Mouse (Mus musculus): ENCODE results near the gene Trappc12.
"Not testable (repeated sequence)": the region's sequence is repeated elsewhere in the genome, so short reads cannot be mapped to it uniquely, and the experiment has no call there.

The Trappc12 gene

DNA sequence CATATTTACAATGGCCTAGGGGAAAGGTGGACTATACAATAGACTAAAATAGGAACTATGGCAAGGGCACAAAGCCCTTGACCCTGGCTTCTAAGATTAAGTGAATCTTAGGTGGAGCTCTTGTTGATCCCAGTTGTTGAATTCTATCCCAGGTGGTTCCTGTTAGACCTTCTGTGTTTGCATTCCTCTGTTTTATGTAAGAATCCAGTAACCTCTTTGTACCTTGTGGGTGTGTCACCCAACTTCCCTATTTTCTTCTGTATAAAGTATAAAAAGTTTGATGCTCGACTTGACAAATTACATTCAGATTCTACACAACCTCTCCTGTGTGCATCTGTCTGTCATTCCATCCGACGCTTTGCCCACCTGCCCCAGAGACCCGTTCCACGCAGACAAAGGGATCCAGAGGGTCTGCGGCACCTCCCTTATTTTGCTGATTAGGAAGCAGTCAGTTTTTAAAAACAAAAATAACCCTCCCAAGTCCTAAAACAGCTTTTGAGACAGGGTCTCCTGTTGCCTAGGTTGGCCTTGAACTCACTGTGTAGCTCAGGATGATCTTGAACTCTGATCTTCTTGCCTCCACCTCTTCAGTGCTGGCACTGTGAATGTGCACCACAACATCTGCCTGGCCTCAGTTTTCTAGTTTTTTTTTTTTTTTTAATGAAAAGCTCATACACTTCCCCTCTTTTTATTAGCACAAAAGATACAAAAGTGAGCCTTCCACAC lies 16.6 kb downstream of the Trappc12 start:
- CTCF ChIA-PET, result not testable (repeated sequence)

DNA sequence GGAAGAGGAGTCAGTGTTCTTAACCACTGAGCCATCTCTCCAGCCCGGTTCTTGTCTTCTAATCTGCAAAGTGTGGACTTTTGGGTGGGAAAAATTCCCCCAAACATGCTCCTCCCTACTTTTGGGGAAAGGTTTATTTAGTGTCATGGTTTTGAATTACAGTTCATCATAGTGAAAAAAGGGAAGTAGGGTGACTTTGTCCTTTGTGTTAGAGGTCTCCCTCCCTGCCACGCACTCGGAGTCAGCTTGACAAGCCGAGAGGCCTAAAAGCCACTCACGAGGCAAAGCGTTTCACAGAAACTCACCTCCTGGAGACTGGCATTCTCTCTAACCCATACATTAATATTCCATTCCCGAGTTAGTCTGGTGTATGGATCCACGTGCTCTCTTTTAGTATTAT lies 17.6 kb downstream of the Trappc12 start:
- CTCF ChIA-PET, result no interaction called here

DNA sequence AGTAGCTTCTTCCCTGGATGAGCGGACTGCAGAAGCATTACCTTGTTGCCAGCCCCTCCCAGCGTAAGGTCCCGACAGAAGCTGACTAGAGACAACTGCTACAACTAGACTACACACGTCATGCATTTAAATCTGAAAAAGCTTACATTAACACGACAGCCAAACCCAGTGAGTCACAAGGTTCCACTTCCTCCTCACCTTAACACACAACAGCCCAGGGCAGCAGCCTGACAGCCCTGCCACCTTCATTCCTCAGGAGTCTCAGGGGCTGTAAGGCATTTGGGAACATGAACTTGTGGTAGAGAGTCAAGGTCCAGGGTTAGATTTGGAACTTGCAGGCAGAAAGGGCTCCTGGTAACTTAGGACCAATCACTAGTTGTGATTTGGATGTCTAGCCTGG lies 23.2 kb downstream of the Trappc12 start:
- CTCF ChIA-PET, result no interaction called here

DNA sequence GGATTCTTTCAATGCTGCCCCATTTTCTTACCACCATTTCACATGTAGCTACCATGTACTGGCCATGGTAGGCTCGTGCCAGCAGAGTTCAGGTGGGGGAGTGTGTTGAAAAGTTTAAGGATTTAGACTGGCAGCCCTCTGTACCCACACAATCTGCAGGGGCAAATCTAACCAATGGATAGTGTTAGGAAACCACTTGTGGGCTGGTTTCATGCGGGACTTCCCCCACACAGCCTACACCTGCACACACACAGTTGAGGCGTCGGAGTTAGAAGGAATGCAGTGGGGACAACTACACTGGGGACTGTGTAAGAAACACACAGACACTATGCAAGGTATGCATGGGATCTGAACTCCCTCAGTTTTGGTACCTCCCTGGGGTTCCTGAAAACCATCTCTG lies 24.1 kb downstream of the Trappc12 start:
- CTCF ChIA-PET, result no interaction called here

DNA sequence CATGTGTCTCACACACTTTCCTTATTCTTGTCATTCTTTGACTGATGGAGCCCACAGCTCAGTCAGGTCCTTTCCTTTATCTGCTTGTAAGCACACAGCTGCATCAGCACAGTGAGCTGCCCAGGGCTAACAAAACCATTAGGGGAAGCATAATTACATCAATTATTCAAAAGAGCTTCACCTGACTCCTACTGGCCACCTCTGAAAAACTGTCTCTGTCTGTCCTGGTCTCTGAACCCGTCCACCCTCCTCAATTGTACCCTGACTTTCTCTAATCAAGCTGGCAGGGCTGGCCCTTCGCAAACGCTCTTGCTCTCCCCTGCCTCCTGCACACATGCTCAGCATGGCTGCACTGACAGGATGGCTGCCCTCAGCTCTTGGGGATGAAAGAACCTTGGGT lies 25.9 kb downstream of the Trappc12 start:
- CTCF ChIA-PET, result no interaction called here

DNA sequence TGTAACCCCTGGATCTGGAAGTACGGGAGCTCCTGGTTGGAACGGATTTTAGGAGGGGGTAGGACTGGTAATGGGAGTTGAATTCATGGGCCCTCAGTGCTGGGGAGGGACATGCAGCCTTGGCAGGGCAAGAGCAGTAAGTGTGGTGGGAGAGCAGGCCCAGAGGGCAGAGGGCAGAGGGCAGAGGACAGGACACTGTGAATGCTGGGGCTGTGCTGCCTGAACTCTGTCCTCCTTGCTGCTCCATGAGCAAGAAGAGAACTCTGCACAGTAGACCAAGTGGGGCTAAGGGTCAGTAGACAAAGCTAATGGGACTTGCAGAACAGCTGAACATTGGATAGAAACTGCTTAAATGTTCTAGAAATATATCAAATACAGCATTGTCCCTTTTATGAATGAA lies 32.2 kb downstream of the Trappc12 start:
- CTCF ChIA-PET, result no interaction called here

DNA sequence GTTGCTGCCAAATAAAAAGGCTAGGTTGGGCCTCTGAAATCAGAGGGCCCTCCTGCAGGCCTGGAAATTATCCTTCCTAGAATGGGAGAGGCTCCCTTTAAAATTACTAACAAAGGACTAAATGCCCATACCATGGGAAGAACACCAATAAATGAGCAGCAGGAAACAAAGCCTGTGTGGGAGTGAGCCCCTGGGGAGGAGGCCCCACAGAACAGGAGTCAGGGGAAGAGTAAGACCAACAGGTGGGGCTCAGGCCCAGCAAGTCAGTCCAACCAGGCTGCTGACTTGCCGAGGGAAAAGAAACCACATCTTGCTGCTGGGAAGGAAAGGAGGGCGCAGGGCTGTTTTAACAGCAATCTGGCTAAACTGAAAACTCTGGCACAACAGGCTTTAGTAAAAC lies 33.2 kb downstream of the Trappc12 start:
- CTCF ChIA-PET, result no interaction called here

DNA sequence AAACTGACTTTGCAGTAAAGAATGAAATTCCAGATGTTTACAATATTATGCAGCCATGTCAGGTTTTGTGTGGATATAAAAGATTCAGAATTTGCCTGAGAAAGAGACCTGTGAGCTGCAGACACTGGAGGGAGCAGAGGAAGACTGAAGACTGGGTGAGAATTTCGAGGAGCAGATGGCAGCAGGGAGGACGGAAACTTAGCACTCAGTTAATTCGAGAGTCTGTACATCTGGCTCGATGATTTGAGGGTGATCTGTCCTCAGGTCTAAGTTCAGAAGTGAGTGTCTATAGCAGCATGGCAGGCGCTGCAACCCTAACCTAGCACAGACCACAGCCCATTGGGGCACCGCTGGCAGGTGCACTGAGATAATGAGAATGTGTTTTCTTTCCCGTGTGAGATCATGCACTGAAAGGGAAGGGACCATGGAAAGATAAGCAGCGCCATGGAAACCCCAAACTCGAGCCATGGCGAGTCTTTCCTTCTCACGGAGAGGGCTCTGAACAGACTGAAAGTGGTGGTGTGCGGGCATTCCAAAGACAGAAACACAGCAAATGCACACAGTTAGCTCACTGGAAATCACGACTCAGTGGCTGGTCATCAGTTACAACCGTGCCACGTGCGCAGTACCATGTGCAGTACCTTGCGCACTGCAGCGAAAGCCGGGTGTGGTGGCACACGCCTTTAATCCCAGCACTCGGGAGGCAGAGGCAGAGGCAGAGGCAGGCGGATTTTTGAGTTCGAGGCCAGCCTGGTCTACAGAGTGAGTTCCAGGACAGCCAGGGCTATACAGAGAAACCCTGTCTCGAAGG lies 35.2 kb downstream of the Trappc12 start:
- CTCF ChIA-PET, result no interaction called here

DNA sequence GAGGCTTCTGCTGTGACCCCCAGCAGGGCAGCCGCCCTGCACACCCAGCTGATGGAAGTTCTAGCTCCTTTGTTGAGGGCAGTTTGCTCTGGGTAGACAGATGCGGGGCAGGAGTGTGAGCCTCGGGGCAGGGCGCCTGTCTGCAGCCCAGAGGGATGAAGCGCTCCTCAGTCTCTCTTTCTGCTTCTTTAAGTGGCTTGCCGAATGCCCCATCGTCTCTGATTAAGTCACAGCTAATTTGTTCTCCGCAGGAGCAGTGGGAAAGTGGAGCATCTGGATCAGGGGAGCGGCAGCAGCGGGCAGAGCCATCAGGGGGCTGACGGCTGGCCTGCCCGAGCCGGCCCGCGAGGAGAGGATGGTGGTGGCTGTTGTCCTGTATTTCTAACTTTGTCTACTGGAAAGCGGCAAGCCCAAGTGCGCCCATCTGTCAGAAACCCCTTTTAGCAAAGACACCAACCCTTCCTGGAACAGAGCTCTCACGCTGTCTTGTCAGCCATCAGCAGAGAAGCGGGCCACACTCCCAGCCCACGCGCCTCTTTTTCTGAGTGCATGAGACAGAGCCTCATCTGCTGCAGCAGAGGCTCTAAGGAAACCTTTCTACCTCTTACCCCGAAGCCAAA lies 39.6 kb downstream of the Trappc12 start:
- CTCF ChIA-PET, result no interaction called here

DNA sequence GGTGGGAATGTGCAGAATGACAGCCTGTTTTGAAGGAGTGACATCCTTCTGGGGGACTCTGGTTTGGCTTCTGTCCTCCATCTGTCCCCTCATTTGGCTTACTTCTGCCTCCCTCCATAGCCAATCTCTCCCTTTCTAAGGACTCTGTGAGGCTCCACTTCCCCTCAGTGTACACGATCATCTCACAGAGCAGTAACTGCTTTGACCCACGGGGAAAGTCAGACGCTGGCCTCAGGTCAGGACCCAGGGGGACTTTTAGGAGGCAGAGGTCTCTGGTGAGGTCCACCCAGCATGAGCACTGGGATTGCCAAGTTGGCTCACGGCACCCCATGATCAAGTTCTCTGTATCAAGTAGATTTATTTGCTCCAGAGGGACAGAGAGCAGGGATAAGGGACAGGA lies 42.1 kb downstream of the Trappc12 start:
- CTCF ChIA-PET, result no interaction called here

DNA sequence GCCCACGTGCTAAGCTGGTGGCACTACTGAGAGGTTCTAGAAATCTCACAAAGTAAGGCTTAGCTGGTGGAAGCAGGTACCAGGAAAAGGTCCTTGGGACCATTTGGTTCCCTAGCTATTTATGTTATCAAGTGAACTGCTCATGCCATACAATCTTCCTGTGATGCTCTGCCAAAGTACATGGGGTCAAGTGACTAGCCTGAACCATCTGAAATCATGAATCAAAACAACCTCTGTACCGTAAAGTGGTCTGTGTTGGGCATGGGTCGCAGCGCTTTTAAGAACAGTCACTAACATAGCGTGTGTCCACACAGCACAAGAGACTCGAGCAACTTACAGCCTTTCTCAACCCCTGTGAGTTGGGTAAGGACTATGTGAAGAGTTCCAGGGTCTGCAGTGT lies 45.1 kb downstream of the Trappc12 start:
- CTCF ChIA-PET, result no interaction called here

DNA sequence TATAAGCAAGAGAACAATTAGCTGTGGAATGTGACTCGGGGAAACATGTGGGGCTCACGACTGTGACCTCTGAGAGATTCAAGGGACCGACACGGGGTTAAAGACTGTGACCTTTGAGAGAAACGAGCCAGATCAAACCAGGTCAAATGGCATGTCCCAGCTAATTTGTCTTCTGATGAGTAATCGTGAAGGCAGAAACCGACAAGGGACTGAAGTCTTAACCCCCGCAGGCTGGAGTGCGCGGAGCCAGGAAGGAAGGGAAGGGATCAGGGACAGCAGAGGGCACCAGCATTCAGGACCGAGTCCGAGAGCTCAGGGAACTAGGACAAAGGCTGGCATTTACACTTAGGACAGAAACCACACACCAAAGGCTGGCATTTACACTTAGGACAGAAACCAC lies 45.9 kb downstream of the Trappc12 start:
- CTCF ChIA-PET, result no interaction called here

DNA sequence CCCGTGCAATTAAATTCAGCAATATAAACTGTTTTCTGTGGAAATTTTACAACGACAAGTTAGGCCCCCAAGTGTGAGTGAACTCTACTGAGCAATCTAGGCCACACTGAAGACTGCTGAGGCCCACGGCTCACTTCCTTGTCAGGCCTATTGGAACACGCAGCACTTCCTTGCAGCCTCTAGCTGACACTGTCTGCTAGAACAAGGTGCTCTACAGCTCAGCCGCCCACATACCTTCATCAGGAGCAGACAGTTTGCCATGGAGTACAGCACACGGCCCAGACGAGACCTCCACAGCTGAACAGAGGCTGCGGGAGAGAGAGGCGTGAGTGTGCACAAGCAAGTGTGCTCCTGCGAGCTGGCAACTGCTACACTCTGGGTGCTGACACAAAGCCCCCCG lies 49.0 kb downstream of the Trappc12 start:
- CTCF ChIA-PET, result no interaction called here

DNA sequence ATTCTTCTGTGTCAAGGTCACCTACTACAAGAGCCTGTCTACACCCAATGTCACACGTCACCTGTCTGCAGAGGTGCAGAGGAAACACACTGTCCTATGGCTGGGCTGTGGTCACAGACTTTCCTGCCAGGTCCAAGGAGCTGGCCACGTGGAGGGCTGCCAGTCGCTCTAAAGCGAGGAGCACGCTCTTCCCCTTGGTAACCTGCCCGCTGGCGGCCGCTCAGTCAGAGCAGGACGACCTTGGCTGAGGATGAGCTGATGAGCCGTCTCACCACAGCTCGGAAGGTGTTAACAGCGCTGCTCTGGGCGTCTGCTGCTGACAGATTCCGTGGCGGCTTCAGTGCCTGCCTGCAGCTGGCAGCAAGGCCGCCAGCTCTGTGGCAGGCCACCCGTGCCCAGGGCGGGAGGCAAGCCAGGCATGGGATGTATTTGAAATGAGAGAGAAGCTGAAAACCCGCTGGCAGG lies 49.7 kb downstream of the Trappc12 start:
- CTCF ChIA-PET, result no interaction called here

DNA sequence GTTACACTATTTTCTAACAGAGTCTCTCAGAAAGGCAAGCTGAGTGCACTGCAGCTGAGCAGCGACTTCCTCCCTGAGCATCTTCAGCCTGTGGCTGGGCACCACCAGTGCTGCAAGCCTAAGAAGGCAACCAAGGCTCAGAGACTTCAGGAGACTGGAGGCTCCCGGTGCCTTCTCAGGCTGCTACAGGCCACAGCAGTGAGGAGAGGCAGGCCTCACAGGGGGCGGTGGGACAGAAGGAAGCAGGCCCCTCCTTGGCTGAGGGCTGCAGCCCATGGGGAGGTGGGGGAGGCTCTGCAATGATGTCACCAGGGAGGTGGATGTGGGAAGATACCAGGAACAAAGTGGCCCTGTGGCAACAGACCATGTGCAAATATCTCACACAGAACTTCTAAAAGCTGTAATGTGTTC lies 50.2 kb downstream of the Trappc12 start:
- CTCF ChIA-PET, result no interaction called here

DNA sequence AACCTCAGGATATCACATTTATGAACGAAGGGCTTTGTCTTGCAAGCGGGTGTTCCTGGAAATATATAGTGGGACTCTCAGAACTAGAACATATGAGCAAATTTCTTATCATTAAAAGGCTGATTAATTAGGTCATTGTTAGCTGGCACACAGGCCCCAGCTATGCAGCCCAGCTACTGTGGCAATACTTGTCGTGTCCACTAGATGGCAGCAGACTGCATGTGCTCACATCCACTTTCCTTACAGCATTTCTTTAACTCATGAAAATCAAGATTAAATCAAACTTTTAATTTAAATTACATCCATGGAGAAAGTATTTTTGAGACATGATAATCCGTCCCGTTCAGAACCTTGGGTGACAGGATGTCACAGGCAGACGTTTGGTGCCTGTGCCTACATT lies 50.6 kb downstream of the Trappc12 start:
- CTCF ChIA-PET, result no interaction called here

DNA sequence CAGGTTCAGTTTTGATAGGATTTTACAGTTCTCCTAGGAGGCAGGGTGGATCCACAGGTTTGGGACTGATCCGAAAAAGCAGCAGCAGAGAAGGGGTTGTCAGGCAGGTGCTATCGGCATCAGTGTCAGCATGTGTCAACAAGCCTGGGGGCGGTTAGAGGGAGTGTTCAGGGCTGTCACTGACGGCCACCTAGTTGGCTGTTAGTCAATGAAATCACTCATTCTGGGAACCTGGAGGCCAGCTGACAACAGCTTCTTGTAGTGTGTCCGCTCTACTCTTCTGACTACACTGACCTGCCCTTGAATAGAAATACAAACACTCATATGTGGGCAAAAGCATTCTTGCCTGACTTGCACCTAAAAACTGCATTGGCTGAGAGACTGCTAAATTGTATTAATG lies 51.2 kb downstream of the Trappc12 start:
- CTCF ChIA-PET, result no interaction called here

DNA sequence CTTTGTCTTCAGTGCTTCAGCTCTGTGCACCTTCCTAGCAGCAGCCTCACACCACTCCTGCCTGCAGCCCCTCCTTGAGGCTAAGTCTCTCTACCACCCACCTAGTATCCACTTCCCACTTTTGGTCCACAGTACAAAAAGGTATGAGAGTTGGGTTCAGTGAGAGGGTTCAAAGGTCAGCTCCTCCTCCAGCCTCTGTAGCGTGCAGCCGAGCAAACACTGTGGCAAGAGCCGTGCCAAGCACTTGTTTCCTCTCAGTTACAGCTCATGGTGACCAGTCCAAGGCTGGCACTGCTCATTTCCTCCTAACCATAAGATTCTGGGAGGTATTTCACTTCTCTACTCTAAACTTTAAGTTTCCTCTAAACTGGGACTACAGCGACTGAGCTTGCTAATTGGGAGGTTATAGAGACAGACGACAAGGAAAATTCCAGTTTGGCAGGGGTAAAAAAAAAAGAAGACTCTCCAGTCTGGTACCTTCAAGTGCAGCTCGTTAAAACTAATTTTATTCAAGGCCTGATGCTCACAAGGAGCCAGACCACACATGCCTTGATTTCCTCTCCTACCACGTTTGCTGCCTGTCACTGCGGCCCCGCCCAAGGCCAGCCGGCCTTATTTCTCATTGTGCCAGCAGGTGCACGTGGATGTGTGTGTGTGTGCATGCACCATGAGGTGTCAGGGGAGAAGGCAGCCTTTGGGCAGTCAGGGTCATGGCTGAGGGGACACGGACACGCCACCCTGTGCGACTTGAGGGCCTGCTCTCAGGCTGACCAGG lies 52.3 kb downstream of the Trappc12 start:
- CTCF ChIA-PET, result no interaction called here

DNA sequence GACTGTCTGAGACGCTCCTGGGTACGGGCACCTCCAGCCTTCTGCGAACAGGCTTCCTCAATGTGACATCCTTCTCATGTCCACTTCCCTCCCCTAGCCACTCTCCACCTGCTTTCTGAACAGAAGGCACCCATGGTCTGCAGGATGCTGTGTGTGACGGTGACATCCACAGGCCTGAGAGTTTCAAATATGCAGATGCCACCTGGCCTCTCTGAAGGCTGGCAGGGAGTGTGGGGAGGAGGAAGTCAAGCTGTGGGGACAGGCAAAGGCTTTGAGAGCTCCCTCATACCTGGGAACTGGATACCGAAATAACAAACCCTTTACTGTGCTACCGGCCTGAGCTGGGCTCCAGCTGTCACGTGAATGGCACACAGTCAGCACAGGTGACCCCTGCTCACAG lies 55.5 kb downstream of the Trappc12 start:
- CTCF ChIA-PET, result interaction anchor here (0.5 kb wide), 1 partner anchor 362 kb away, joined by 3 read pairs; no protein-coding TSS in a partner anchor

DNA sequence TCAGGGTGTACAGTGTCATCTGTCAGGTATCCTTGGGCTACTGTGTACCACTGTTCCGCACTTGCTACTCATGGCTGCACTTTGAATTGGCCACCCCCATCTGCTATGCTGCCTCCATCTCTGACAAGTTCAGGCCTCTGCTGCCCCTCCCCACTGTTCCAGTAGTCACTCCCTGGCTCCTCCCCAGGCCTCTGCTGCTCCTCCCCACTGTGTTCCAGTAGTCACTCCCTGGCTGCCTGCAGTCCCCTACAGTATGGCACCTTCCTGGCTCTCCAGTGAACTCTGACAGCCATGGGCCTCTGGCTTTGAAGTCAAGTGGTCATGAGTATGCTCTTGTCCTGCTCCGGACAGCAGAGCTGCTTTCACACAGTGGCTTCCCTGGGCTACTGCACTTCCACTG lies 56.0 kb downstream of the Trappc12 start:
- CTCF ChIA-PET, result no interaction called here

DNA sequence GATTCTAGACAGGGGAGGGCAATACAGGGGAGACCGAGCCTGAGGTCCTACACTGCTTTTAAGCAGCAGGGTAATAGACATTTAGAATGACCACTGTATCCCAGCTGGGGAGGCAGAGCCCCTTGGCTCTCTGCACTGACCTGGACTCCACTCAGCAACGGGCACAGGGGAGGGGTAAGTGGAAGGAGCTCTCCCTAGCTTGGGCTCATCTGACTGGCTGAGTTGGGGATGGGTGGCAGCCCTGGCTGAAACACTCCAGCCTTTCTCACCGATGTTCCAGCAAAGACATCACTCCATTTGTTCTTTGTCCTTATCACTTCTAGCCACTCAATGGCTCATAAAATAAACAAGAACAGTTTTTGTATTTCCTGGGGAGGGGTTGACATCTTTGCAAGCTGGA lies 56.5 kb downstream of the Trappc12 start:
- CTCF ChIA-PET, result no interaction called here

DNA sequence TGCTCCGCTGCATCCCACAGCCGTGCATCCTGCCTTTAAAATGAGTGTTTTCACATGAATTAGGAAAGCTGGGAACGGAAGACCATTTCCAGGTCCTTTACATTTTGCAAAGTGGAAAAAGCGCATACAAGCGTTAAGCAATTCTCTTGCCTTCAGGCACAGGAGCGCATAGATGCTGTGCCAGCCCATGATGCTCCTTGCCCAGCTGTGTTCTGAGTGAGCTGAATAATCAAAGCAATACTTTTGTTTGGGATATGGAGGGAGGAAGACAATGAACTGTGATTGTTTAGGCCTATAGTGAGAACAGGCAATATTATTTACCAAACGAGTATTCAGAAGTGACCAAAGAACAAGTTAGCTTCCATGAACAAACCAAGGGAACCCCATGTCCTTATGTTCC lies 59.5 kb downstream of the Trappc12 start:
- CTCF ChIA-PET, result no interaction called here
